Mouse (Mus musculus): ENCODE measurements around the gene Zfp536.

DNA sequence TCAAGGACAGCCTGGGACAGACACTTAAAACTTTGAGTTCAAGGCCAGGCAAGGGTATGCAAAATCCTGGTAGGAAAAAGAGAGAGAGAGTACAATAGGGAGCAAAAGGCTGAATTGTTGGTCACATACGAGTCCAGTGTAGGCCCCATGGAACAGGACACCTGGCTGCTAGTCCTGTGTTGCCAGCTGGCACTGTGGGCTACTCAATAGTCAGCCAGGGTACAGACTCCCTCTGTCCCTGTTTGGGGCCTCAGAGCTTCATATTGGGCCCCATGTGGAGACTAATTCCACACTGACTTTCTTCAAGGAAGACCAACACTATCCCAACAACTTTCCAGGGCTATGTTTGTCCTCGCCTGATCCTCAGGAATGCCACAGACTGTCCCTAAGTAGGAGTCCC lies 87.1 kb downstream of the Zfp536 start:
- TF ChIP-seq CTCF (IDR thresholded peaks at IDR 0.05; ENCODE audit: low read depth) (no peak), EP300 (IDR thresholded peaks at IDR 0.05; ENCODE audit: low read depth) (no peak)

Measured in heart, postnatal 0 days (tissue).